Comparison of ENCODE assay signal across 24 mouse cellular contexts in the genomic region with DNA sequence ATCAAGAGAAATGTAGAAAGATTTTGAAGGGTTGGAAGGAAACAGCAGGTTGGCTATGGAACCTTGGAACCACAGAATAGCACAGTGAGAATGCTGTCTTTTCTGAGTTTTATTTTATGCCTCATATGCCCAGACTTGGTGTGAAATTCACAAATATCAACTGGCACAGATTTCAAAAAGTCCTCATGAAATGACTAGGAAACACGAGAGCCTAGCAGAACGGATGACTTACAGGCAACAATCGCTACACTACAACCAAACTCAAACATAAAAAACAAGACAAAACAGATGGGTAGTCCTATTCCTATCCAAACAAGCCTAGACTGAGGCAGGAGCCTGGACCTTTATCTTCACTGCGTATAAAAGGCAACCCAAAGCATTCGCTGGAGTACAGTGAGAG.
"Had no signal": no experiment of that assay in that cellular context is flagged by ENCODE, and none has a peak within 500 bp of the region (broad histone marks: within the 10 kb centered on the region; RNA-seq: fewer than 3 reads in every experiment).

No protein-coding gene starts in this region.

- H3K27ac ChIP-seq: kidney, postnatal 0 days; limb, embryonic 10.5 days; limb, embryonic 13.5 days; liver, embryonic 12.5 days; liver, embryonic 15.5 days; lung, embryonic 15.5 days; midbrain, embryonic 10.5 days; midbrain, embryonic 13.5 days; neural tube, embryonic 13.5 days; stomach, embryonic 15.5 days had no signal

- ATAC-seq: liver, embryonic 12.5 days; midbrain, embryonic 13.5 days; midbrain, embryonic 16.5 days had no signal

- DNase-seq: kidney, adult 2 months; kidney, postnatal 25 days; liver; lung, adult 18-20 months; lung, postnatal 10 days; lung, postnatal 36 days; retina, postnatal 1 day; right cerebral cortex, postnatal 25 days; spleen, adult 18-20 months; thymus, adult 18-20 months; thymus, postnatal 36 days had no signal

- H3K4me1 ChIP-seq: liver, embryonic 12.5 days; liver, embryonic 15.5 days; lung, embryonic 15.5 days had no signal

- H3K4me3 ChIP-seq: limb, embryonic 10.5 days; limb, embryonic 13.5 days; liver, embryonic 12.5 days; liver, embryonic 15.5 days; lung, embryonic 15.5 days; megakaryocyte, embryonic 14.5 days; midbrain, embryonic 10.5 days; midbrain, embryonic 13.5 days; myocyte; neural tube, embryonic 13.5 days; stomach, embryonic 15.5 days had no signal
